Mouse (Mus musculus) hindbrain, embryonic 15.5 days (tissue): Measurements from ENCODE around the gene Coq10a. TPM values are rescaled to one million over a fixed set of nuclear protein-coding genes. Genes with fewer than 3 reads are reported as not detected.
A peak's percentile ranks its signal among the peaks of the same experiment; 100 is the strongest.

Experiments used
- ATAC-seq: fragments of 200-750 bp; cut with Nextera tagmentation; 2 replicates; pipeline ENCODE4 v1.8.0; 2017; ENCODE audit warnings: low read depth, moderate number of reproducible peaks, moderate TSS enrichment; ENCODE audit not compliant: low FRiP score
- H3K27ac ChIP-seq: fragments of 300-500 bp; sonication (generic); replicated peaks from 2 replicates; pipeline ENCODE4 v1.5.1; 2015; ENCODE audit warnings: mild to moderate bottlenecking, inconsistent platforms
- H3K27me3 ChIP-seq: fragments of 300-500 bp; sonication (generic); 2 replicates; pipeline ENCODE4 v1.6.1; 2015; ENCODE audit warnings: control low read depth, inconsistent platforms
- H3K36me3 ChIP-seq: fragments of 300-500 bp; sonication (generic); 2 replicates; pipeline ENCODE4 v1.6.1; 2015; ENCODE audit warnings: control low read depth, inconsistent platforms
- H3K4me1 ChIP-seq: fragments of 300-500 bp; sonication (generic); replicated peaks from 2 replicates; pipeline ENCODE4 v1.6.1; 2015; ENCODE audit warnings: control low read depth, inconsistent platforms
- H3K4me2 ChIP-seq: fragments of 300-500 bp; sonication (generic); 2 replicates; pipeline ENCODE4 v1.6.1; 2015; ENCODE audit warnings: moderate library complexity, mild to moderate bottlenecking, inconsistent platforms
- H3K4me3 ChIP-seq: fragments of 300-500 bp; sonication (generic); 2 replicates; pipeline ENCODE4 v1.5.1; 2015; ENCODE audit warnings: mild to moderate bottlenecking, inconsistent platforms
- H3K9ac ChIP-seq: fragments of 300-500 bp; sonication (generic); 2 replicates; pipeline ENCODE4 v1.6.1; 2015; ENCODE audit warnings: inconsistent platforms
- H3K9me3 ChIP-seq: fragments of 300-500 bp; sonication (generic); 2 replicates; pipeline ENCODE4 v1.6.1; 2016; ENCODE audit warnings: control low read depth, inconsistent platforms
- WGBS: fragments of 180-500 bp; shearing (Covaris S2); methylation state at CpG from one replicate; pipeline ENCODE4 v1.1.7; 2015; 5-methylcytosine and 5-hydroxymethylcytosine counted together
- polyA plus RNA-seq: library from polyadenylated mRNA; unstranded; fragments of >200 nt; fragmentation: Nextera tagmentation; extraction: Ambion mirVana; gene quantifications from 2 replicates; pipeline ENCODE4 v1.2.1, GENCODE M21; 2015

Gene Coq10a
- polyA plus RNA-seq, result 38.7 and 41.9 TPM in 2 replicates

GRCm38 (mm10) chr10:128368402-128369217 is at the start of gene Coq10a:
TSS of gene Coq10a (minus strand) at chr10:128368997.
- no peaks in the 10 kb centered on the region for H3K27me3 ChIP-seq
- peak within 1 kb of the TSS; percentile 92 for H3K4me2 ChIP-seq
- peaks cover 8% of the 10 kb centered on the region for H3K36me3 ChIP-seq
- no peaks in the 10 kb centered on the region for H3K9me3 ChIP-seq
- H3K9ac ChIP-seq, result peak within 1 kb of the TSS; percentile 65
- H3K27ac ChIP-seq, result peak within 1 kb of the TSS; percentile 97
- peak; percentile 96 for ATAC-seq
- H3K4me3 ChIP-seq, result peak within 1 kb of the TSS; percentile 89
- H3K4me1 ChIP-seq, result peaks cover 19% of the 10 kb centered on the region
- WGBS, result under 1% methylated on average over 87 of the region's 87 CpGs

GRCm38 (mm10) chr10:128414848-128415247 is 46.1 kb upstream of the Coq10a start:
- Histone ChIP-seq H3K4me3 (no peak overlapping the region), H3K27me3 (no peaks in the 10 kb centered on the region), H3K27ac (no peak overlapping the region), H3K4me2 (no peak overlapping the region), H3K9ac (no peak overlapping the region), H3K9me3 (no peaks in the 10 kb centered on the region), H3K36me3 (peaks cover 43% of the 10 kb centered on the region), H3K4me1 (peaks cover 38% of the 10 kb centered on the region)
- 95% methylated on average over 5 of the region's 5 CpGs for WGBS
- ATAC-seq, result no peak

- H3K4me1 ChIP-seq, result peaks cover 46% of the 10 kb centered on the region
- H3K27ac ChIP-seq, result no peak overlapping the region
- H3K4me3 ChIP-seq, result peak overlapping the region; percentile 92
These were observed 44.3 kb upstream of the Coq10a start for GRCm38 (mm10) chr10:128413076-128413475.

GRCm38 (mm10) chr10:128412558-128412957 is 43.8 kb upstream of the Coq10a start:
- ATAC-seq, result no peak
- Histone ChIP-seq H3K27me3 (no peaks in the 10 kb centered on the region), H3K27ac (peak overlapping the region; percentile 93), H3K9ac (peak overlapping the region; percentile 89), H3K4me3 (peak overlapping the region; percentile 92), H3K4me2 (peak overlapping the region; percentile 95), H3K4me1 (peaks cover 51% of the 10 kb centered on the region), H3K9me3 (no peaks in the 10 kb centered on the region), H3K36me3 (peaks cover 29% of the 10 kb centered on the region)
- 46% methylated on average over 1 of the region's 1 CpGs for WGBS

More at GRCm38 (mm10) chr10:128413076-128413475, 44.3 kb upstream of the Coq10a start:
- ATAC-seq, result no peak
- H3K27me3 ChIP-seq, result no peaks in the 10 kb centered on the region
- H3K4me2 ChIP-seq, result peak overlapping the region; percentile 95
- no peaks in the 10 kb centered on the region for H3K9me3 ChIP-seq
- H3K9ac ChIP-seq, result peak overlapping the region; percentile 89; the same call in 1 of the 2 replicates
- peaks cover 30% of the 10 kb centered on the region for H3K36me3 ChIP-seq
- WGBS, result 67% methylated on average over 1 of the region's 1 CpGs

GRCm38 (mm10) chr10:128412055-128412381 is 43.2 kb upstream of the Coq10a start:
- Histone ChIP-seq H3K27me3 (no peaks in the 10 kb centered on the region), H3K27ac (peak overlapping the region; percentile 93), H3K9me3 (no peaks in the 10 kb centered on the region), H3K9ac (peak overlapping the region; percentile 89), H3K4me2 (peak overlapping the region; percentile 95), H3K36me3 (peaks cover 24% of the 10 kb centered on the region), H3K4me1 (peaks cover 51% of the 10 kb centered on the region), H3K4me3 (peak overlapping the region; percentile 92)
- no peak for ATAC-seq
- 1% methylated on average over 14 of the region's 14 CpGs for WGBS

GRCm38 (mm10) chr10:128411211-128412054 is 42.6 kb upstream of the Coq10a start, which contains the start of the genes Nabp2 and Rnf41:
TSS of gene Nabp2 (minus strand) at chr10:128411492.
TSS of gene Rnf41 (plus strand) at chr10:128411657.
- Histone ChIP-seq H3K9ac (peak within 1 kb of the TSS; percentile 89), H3K9me3 (no peaks in the 10 kb centered on the region), H3K27ac (peak within 1 kb of the TSS; percentile 93), H3K27me3 (no peaks in the 10 kb centered on the region), H3K36me3 (peaks cover 20% of the 10 kb centered on the region), H3K4me2 (peak within 1 kb of the TSS; percentile 95), H3K4me1 (peaks cover 51% of the 10 kb centered on the region), H3K4me3 (peak within 1 kb of the TSS; percentile 92)
- 0% methylated on average over 50 of the region's 50 CpGs for WGBS
- ATAC-seq, result peak; percentile 89

- no peak for ATAC-seq
- H3K27me3 ChIP-seq, result no peaks in the 10 kb centered on the region
- no peaks in the 10 kb centered on the region for H3K9me3 ChIP-seq
- peaks cover 18% of the 10 kb centered on the region for H3K36me3 ChIP-seq
- H3K9ac ChIP-seq, result no peak overlapping the region; the same call in 1 of the 2 replicates
- peak overlapping the region; percentile 93 for H3K27ac ChIP-seq
- peaks cover 51% of the 10 kb centered on the region for H3K4me1 ChIP-seq
- H3K4me2 ChIP-seq, result peak overlapping the region; percentile 95
- WGBS, result 21% methylated on average over 4 of the region's 4 CpGs
- H3K4me3 ChIP-seq, result peak overlapping the region; percentile 92
These were observed 41.7 kb upstream of the Coq10a start for GRCm38 (mm10) chr10:128410560-128410845.

- ATAC-seq, result peak; percentile 91
- Histone ChIP-seq H3K9ac (peak overlapping the region; percentile 73), H3K9me3 (no peaks in the 10 kb centered on the region), H3K4me3 (peak overlapping the region; percentile 92), H3K36me3 (peaks cover 14% of the 10 kb centered on the region), H3K27ac (peak overlapping the region; percentile 92), H3K4me2 (peak overlapping the region; percentile 95), H3K27me3 (no peaks in the 10 kb centered on the region), H3K4me1 (peaks cover 50% of the 10 kb centered on the region)
- WGBS, result 7% methylated on average over 36 of the region's 36 CpGs
These were observed 41.1 kb upstream of the Coq10a start for GRCm38 (mm10) chr10:128409692-128410559.

- H3K9ac ChIP-seq, result peak overlapping the region; percentile 73
- no peaks in the 10 kb centered on the region for H3K27me3 ChIP-seq
- H3K36me3 ChIP-seq, result peaks cover 14% of the 10 kb centered on the region
- H3K4me1 ChIP-seq, result peaks cover 44% of the 10 kb centered on the region
- no peaks in the 10 kb centered on the region for H3K9me3 ChIP-seq
- WGBS, result 18% methylated on average over 35 of the region's 35 CpGs
- peak overlapping the region; percentile 95 for H3K4me2 ChIP-seq
- H3K4me3 ChIP-seq, result peak overlapping the region; percentile 92
- peak overlapping the region; percentile 92 for H3K27ac ChIP-seq
- ATAC-seq, result peak; percentile 6; the same call in 1 of the 2 replicates
These were observed 40.1 kb upstream of the Coq10a start for GRCm38 (mm10) chr10:128408591-128409535.

GRCm38 (mm10) chr10:128403931-128404330 is 35.1 kb upstream of the Coq10a start:
- Histone ChIP-seq H3K4me1 (peaks cover 13% of the 10 kb centered on the region), H3K9me3 (no peaks in the 10 kb centered on the region), H3K9ac (no peak overlapping the region), H3K27ac (no peak overlapping the region), H3K36me3 (peaks cover 14% of the 10 kb centered on the region), H3K4me2 (no peak overlapping the region), H3K27me3 (no peaks in the 10 kb centered on the region), H3K4me3 (no peak overlapping the region)
- 81% methylated on average over 7 of the region's 7 CpGs for WGBS
- ATAC-seq, result no peak
